In genomic region chr4:82756295-82756626, GRCm38 (mm10) we compare ENCODE assay signal across 22 mouse cellular contexts. TPM values are rescaled to one million over a fixed set of nuclear protein-coding genes. Genes with fewer than 3 reads are reported as not detected.
A peak's percentile ranks its signal among the peaks of the same experiment; 100 is the strongest.
DNase-seq lines count a peak whose midpoint lies in the region; ATAC-seq and TF ChIP-seq lines count a peak whose summit lies in the region.
"Had no signal": no experiment of that assay in that cellular context is flagged by ENCODE, and none has a peak within 500 bp of the region (broad histone marks: within the 10 kb centered on the region; RNA-seq: fewer than 3 reads in every experiment).

No protein-coding gene starts in this region.

- H3K4me3 ChIP-seq in forebrain, embryonic 10.5 days = no peak overlapping the region
- H3K4me3 ChIP-seq in forebrain, embryonic 13.5 days = no peak overlapping the region
- H3K4me3 ChIP-seq in kidney, embryonic 15.5 days (replicated peaks) = no peak overlapping the region
- no peak overlapping the region for H3K4me3 ChIP-seq in neural tube, embryonic 11.5 days (ENCODE audit: low read depth, low read length)
- H3K4me3 ChIP-seq in stomach, postnatal 0 days (ENCODE audit: low read depth, low read length) = no peak overlapping the region
- H3K4me3 ChIP-seq in layer of hippocampus, adult 2 months = no peak overlapping the region
- H3K4me3 ChIP-seq: embryonic facial prominence, embryonic 13.5 days; heart, embryonic 15.5 days; liver, embryonic 13.5 days; megakaryocyte, embryonic 14.5 days; myocyte had no signal

- H3K9ac ChIP-seq in forebrain, embryonic 13.5 days = no peak overlapping the region
- H3K9ac ChIP-seq in kidney, embryonic 15.5 days = no peak overlapping the region
- no peak overlapping the region for H3K9ac ChIP-seq in neural tube, embryonic 11.5 days (ENCODE audit: low read length)
- H3K9ac ChIP-seq in stomach, postnatal 0 days (ENCODE audit: low read length) = no peak overlapping the region
- H3K9ac ChIP-seq: embryonic facial prominence, embryonic 13.5 days; heart, embryonic 15.5 days; liver, embryonic 13.5 days had no signal

- no peak for DNase-seq in forebrain, embryonic 10.5 days (ENCODE audit: extremely low spot score, low spot score)
- DNase-seq in kidney, adult 18-20 months = no peak
- no peak for DNase-seq in neural tube, embryonic 11.5 days (ENCODE audit: low spot score)
- no peak for DNase-seq in neural tube, embryonic 10.5 days (ENCODE audit: extremely low spot score, low spot score)
- peak; percentile 11 for DNase-seq in stomach, postnatal 0 days (ENCODE audit: low spot score)
- DNase-seq in layer of hippocampus, adult 2 months (ENCODE audit: low spot score in 2 of 2) = no peak
- DNase-seq: adrenal gland, postnatal 10 days; cerebellum, adult 9-11 months; kidney, postnatal 14 days; liver, embryonic 13.5 days; right cerebral cortex, postnatal 25 days had no signal

- WGBS in forebrain, embryonic 10.5 days = 1% methylated on average over 3 of the region's 3 CpGs
- 6% methylated on average over 3 of the region's 3 CpGs for WGBS in forebrain, embryonic 13.5 days
- WGBS in kidney, embryonic 15.5 days = 11% methylated on average over 3 of the region's 3 CpGs
- 5% methylated on average over 3 of the region's 3 CpGs for WGBS in neural tube, embryonic 11.5 days
- WGBS in stomach, postnatal 0 days = 19% methylated on average over 3 of the region's 3 CpGs

- peak overlapping the region; percentile 85 for H3K27ac ChIP-seq in forebrain, embryonic 10.5 days
- no peak overlapping the region for H3K27ac ChIP-seq in forebrain, embryonic 13.5 days
- peak overlapping the region; percentile 38 for H3K27ac ChIP-seq in kidney, embryonic 15.5 days
- no peak overlapping the region for H3K27ac ChIP-seq in neural tube, embryonic 11.5 days (ENCODE audit: low read depth, low read length)
- no peak overlapping the region for H3K27ac ChIP-seq in stomach, postnatal 0 days (replicated peaks)
- H3K27ac ChIP-seq in layer of hippocampus, adult 2 months = no peak overlapping the region
- H3K27ac ChIP-seq: embryonic facial prominence, embryonic 13.5 days; heart, embryonic 15.5 days; liver, embryonic 13.5 days had no signal

- no peaks in the 10 kb centered on the region for H3K36me3 ChIP-seq in forebrain, embryonic 10.5 days (replicated peaks)
- no peaks in the 10 kb centered on the region for H3K36me3 ChIP-seq in forebrain, embryonic 13.5 days (ENCODE audit: poor library complexity, severe bottlenecking)
- no peaks in the 10 kb centered on the region for H3K36me3 ChIP-seq in kidney, embryonic 15.5 days
- H3K36me3 ChIP-seq in neural tube, embryonic 11.5 days (ENCODE audit: control insufficient read depth, insufficient read depth, low read length) = no peaks in the 10 kb centered on the region
- no peaks in the 10 kb centered on the region for H3K36me3 ChIP-seq in stomach, postnatal 0 days (ENCODE audit: control insufficient read depth, insufficient read depth, low read length)
- H3K36me3 ChIP-seq: embryonic facial prominence, embryonic 13.5 days; G1E; heart, embryonic 15.5 days; liver, embryonic 13.5 days had no signal

- no peak for ATAC-seq in forebrain, embryonic 13.5 days
- ATAC-seq in kidney, embryonic 15.5 days (replicated peaks; ENCODE audit: low FRiP score) = no peak
- ATAC-seq in neural tube, embryonic 11.5 days (ENCODE audit: insufficient read depth, low FRiP score, low TSS enrichment) = 0 out of 2 replicates have a peak, but pooled peaks have one; percentile 16
- ATAC-seq in stomach, postnatal 0 days (ENCODE audit: low FRiP score, low TSS enrichment) = no peak
- ATAC-seq: intestine, embryonic 16.5 days; lung, postnatal 0 days had no signal

- TF ChIP-seq CTCF in stomach, postnatal 0 days (IDR thresholded peaks at IDR 0.05; ENCODE audit: low read depth) = no peak
- TF ChIP-seq CTCF in layer of hippocampus, adult 2 months (conservative IDR thresholded peaks at IDR 0.05) = no peak

- peaks cover under 1% of the 10 kb centered on the region; the same call in 1 of the 2 replicates for H3K9me3 ChIP-seq in forebrain, embryonic 10.5 days
- no peaks in the 10 kb centered on the region for H3K9me3 ChIP-seq in forebrain, embryonic 13.5 days (replicated peaks)
- no peaks in the 10 kb centered on the region for H3K9me3 ChIP-seq in kidney, embryonic 15.5 days (replicated peaks)
- no peaks in the 10 kb centered on the region for H3K9me3 ChIP-seq in neural tube, embryonic 11.5 days (ENCODE audit: control insufficient read depth, low read length)
- H3K9me3 ChIP-seq in stomach, postnatal 0 days (ENCODE audit: control insufficient read depth, low read length) = no peaks in the 10 kb centered on the region
- H3K9me3 ChIP-seq: embryonic facial prominence, embryonic 13.5 days; heart, embryonic 15.5 days; liver, embryonic 13.5 days had no signal

- no peak for TF ChIP-seq EP300 in stomach, postnatal 0 days (optimal IDR thresholded peaks at IDR 0.05)

- peaks cover 40% of the 10 kb centered on the region for H3K4me1 ChIP-seq in forebrain, embryonic 10.5 days
- peaks cover 11% of the 10 kb centered on the region; the same call in 1 of the 2 replicates for H3K4me1 ChIP-seq in forebrain, embryonic 13.5 days
- H3K4me1 ChIP-seq in kidney, embryonic 15.5 days = peaks cover 9% of the 10 kb centered on the region; the same call in 1 of the 2 replicates
- peaks cover 6% of the 10 kb centered on the region; the same call in 1 of the 2 replicates for H3K4me1 ChIP-seq in neural tube, embryonic 11.5 days (ENCODE audit: control insufficient read depth, insufficient read depth, low read length)
- H3K4me1 ChIP-seq in stomach, postnatal 0 days (replicated peaks; ENCODE audit: control insufficient read depth, insufficient read depth) = no peaks in the 10 kb centered on the region
- H3K4me1 ChIP-seq: heart, embryonic 15.5 days; liver, embryonic 13.5 days; megakaryocyte, embryonic 14.5 days had no signal

- H3K4me2 ChIP-seq in forebrain, embryonic 13.5 days = no peak overlapping the region
- no peak overlapping the region for H3K4me2 ChIP-seq in kidney, embryonic 15.5 days
- H3K4me2 ChIP-seq in neural tube, embryonic 11.5 days (ENCODE audit: low read depth) = no peak overlapping the region
- no peak overlapping the region for H3K4me2 ChIP-seq in stomach, postnatal 0 days (replicated peaks; ENCODE audit: low read depth)
- H3K4me2 ChIP-seq: embryonic facial prominence, embryonic 13.5 days; heart, embryonic 15.5 days; liver, embryonic 13.5 days had no signal

- H3K27me3 ChIP-seq in forebrain, embryonic 10.5 days (ENCODE audit: poor library complexity, severe bottlenecking) = no peaks in the 10 kb centered on the region
- no peaks in the 10 kb centered on the region for H3K27me3 ChIP-seq in forebrain, embryonic 13.5 days
- no peaks in the 10 kb centered on the region for H3K27me3 ChIP-seq in kidney, embryonic 15.5 days
- H3K27me3 ChIP-seq in neural tube, embryonic 11.5 days (ENCODE audit: control insufficient read depth, insufficient read depth, low read length) = no peaks in the 10 kb centered on the region
- H3K27me3 ChIP-seq in stomach, postnatal 0 days (ENCODE audit: control insufficient read depth, insufficient read depth, low read length) = no peaks in the 10 kb centered on the region
- H3K27me3 ChIP-seq: embryonic facial prominence, embryonic 13.5 days; heart, embryonic 15.5 days; liver, embryonic 13.5 days had no signal

RNA-seq across cellular contexts. Expression of gene Nfib, which starts 50.7 kb away (rescaled TPM):
- 16.0 and 21.8 TPM in 2 replicates for polyA plus RNA-seq in forebrain, embryonic 10.5 days (2016; fragmentation: Nextera tagmentation; extraction: Ambion mirVana)
- polyA plus RNA-seq in forebrain, embryonic 13.5 days (2015; fragmentation: Nextera tagmentation; extraction: Ambion mirVana) = 170 and 204 TPM in 2 replicates
- polyA plus RNA-seq in kidney, embryonic 15.5 days (2015; fragmentation: Nextera tagmentation; extraction: Ambion mirVana) = 29.0 and 33.8 TPM in 2 replicates
- 29.1 and 31.0 TPM in 2 replicates for polyA plus RNA-seq in neural tube, embryonic 11.5 days (2014; fragmentation: Nextera tagmentation; extraction: Ambion mirVana)
- polyA plus RNA-seq in stomach, postnatal 0 days (2015; fragmentation: Nextera tagmentation; extraction: Ambion mirVana) = 18.8 and 19.9 TPM in 2 replicates
- total RNA-seq in layer of hippocampus, adult 2 months (2021) = 100 to 1,000 TPM; 174 to 186 TPM
- total RNA-seq: granulocyte monocyte progenitor cell, adult 5-6 weeks; neutrophil, adult 5-6 weeks had no signal
- polyA plus RNA-seq: G1E had no signal

Comparison
In these comparisons a context has a peak if more than half of its experiments do, and no peak if none do; other contexts are left out.
1. H3K27ac ChIP-seq: peak in forebrain, embryonic 10.5 days (single experiment) and kidney, embryonic 15.5 days (single experiment); none in forebrain, embryonic 13.5 days (single experiment), neural tube, embryonic 11.5 days (single experiment), stomach, postnatal 0 days (single experiment) and layer of hippocampus, adult 2 months (single experiment).